Mouse (Mus musculus) brain, adult 2 months (tissue): ENCODE results near the gene Itm2b.

Experiments used
- DNase-seq: peaks from one replicate; pipeline ENCODE4 v3.0.0; 2011; ENCODE audit warnings: low read depth, low spot score

Gene Itm2b

DNA sequence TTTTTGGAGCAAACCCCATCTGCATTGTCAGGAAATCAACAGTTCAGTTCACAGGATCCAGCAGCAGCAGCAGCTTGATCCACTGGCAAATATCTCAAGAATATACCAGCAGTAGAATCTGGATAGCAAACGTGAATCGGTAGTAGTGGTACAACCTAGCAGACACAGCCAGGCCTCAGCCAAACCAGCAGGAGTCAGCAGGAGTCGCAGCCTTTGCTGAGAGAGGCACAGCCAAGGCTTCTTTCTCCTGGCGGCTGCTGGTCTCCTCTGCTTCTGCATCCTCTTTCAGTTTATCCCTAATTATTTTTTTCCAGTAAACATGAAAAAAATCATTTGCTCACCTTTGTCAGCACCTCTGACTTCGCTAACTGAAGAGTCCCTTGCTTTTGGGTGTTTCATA is 10.7 kb upstream of the Itm2b start:
- peak; percentile 36 for DNase-seq

DNA sequence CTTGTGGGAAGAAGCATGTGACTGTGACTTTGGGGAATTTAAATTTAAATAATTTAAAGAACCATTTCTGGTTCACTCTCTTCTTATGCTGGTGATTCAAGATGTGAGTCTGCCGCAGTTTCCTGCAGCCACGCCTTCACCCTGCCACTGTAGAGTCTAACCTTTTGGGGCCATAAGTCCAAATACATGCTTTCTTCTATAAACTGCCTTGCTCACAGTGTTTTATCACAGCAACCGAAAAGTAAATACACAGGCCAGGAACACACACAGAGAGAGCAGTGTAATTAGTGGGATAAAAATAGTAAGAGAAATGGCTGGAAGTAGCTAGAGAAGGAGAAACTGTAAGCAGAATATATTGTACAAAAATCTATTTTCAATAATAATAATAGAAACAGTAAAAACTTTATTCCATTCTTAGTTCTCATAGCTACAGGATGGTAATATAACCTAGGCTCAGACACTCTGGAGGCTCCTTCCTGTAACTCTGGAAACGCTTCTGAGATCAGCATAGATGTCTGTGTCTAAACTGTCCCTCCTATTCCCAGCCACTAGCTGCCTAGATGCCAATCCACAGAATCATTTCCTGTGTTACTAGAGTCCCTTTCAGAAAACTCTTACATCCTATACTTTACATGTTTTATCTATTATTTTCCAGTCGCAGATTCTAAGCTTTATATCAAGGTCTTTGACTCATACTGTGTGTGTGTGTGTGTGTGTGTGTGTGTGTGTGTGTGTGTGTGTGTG is 9.3 kb upstream of the Itm2b start:
- DNase-seq: no peak

DNA sequence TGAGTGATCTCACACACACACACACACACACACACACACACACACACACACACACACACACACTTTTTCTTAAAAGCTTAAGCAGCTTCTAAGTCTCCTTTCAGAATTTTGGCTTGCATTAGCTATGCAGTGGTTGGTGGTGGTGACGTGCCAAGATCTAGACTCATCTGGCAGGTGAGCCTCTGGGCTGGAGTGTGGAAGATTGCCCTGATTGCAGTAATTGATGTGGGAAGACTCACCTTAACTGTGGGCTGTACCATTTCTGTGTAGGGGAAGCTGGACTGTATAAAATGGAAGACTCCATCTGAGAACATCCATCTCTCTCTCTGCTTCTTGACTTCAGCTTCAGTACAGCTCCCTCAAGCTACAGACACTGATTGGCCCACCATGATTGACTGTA is 6.4 kb upstream of the Itm2b start:
- DNase-seq: no peak

DNA sequence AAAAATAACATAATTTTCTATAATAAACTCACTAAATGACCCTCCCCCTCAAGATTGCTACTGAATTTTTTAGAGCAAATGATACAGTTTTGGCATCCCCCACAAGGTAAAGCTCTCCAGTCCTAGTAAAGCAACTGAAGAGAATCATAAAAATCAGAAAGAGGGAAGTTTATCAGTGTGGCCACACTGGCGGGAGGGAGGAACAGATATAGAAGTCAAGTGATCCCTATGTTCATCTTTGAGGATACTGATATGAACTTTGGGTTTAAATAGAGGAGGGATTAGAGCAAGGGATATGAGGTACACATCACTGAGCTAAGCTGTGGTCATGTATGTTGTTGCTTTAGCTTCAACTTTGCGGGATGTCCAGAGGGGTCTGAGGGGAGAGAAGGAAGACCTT is 5.1 kb upstream of the Itm2b start:
- DNase-seq: no peak

DNA sequence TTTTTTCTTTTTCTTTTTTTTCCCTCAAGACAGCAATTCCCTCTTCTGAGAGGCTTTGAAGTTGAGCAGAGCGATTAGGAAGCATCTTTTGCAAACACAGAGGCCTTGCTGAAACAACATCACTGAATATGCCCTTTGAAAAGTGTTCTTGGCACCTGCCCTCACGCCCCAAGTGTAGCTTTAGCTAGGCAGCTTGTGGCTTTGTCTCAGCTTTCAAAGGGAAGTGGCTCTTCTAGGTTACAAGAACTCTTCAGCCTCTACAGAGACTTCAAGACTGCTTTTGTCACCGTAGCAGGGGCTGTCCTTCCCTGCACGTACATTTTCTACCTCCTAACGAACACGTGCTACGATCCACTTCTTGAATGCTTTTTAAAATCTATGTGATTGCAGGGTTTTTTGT is 4.0 kb upstream of the Itm2b start:
- no peak for DNase-seq

DNA sequence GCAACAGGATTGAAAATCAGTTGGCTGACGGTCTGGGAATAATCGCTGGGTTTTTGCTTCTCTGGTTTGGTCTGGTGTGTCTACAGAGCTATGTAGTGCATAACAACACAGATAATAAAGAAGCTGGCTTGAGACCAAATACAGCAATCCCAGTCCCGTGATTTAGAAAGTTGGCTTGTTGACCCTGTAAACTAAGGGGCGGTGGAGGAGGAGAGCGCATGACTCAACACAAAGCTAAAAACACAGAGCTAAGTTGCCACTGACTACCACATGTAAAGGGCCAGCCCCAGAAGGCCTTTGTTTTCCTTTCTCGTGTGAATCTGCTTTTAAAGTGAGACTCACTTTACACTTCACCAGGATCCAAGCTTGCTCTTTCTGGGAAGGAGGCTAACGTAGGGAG is 3.5 kb upstream of the Itm2b start:
- DNase-seq: peak; percentile 41

DNA sequence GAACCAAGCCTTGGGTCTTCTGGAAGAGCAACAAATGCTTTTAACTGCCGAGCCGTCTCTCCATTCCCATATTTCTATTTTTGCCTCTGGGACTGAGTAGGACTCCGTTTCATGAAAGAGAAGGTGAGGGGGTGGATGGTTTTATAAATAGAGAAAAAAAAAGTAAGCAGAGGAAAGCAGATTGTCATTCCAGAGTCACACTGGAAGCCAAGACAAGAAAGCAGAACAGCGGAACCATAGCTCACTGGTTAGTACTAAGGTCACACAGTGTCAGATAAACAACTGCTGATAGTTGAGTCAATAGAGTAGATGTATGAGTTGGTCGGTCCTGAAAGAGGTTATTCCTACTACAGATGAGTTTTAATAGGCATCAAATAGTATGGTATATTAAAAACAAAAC is 1.4 kb upstream of the Itm2b start:
- peak; percentile 74 for DNase-seq

DNA sequence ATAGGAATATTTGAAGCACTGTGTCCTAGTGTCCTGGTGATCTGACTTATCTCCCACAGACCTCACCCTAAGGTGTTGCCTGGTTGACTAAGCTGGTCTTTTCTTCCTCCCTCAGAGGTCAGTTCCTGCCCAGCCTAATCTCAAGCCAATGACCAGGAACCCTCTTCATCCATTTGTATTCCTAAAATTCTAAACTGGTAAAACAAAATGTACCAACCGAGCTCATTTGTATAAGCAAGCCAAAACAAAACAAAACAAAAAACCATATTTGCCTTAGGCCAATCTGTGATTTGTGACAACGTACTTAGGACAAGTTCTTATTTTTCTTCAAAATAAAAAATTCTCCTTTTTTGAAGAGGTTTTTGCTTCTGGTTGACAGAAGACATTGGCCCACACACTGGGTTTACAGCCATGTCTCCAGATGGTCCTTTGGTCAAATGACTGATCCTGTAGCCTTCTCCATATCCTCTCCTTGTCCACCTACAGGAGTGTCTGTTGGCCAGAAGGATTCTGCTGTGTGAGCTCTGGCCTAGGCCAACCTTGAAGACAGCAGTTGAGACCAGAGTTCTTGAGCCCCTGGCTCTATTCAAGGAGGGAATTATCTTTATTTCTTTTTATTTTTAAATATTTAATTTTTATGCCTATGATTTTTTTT is 758 bp upstream of the Itm2b start:
- peak; percentile 86 for DNase-seq

DNA sequence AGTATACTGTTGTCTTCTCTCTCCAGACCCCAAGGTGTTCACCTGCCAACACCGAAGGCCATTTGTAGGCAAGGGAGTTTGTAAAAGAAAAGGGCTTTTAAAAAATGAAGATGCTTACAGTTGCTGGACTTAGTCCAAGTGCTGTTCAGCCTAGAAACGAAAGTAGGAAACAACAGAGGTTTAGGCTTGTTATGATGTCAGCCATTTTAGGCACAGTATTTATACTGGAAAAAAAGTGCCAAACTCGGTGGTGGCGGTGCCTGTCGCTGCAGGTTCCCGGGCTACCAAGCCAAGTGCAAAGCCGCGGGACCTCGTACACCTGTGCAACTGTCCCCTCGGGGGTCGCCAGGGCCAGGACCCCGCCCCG is 560 bp downstream of the Itm2b start:
- peak; percentile 83 for DNase-seq

DNA sequence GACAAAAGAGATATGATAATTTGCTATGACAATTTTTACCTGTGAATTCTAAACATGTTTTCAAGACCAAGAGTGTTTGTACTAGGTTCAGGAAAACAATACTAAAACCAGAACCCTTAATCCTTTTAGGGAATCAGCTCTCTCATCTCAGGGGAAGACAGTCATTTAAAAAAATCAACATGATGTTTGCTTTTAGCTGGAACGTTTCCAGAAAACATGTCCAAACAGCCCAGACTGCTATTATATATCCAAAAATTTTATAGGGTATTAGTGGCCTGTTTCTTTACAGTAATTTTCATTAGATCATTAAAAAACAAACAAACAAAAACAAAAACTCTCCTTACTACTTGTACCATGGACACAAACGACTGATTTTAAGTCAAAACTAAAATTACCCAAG is 1.3 kb downstream of the Itm2b start:
- no peak for DNase-seq

DNA sequence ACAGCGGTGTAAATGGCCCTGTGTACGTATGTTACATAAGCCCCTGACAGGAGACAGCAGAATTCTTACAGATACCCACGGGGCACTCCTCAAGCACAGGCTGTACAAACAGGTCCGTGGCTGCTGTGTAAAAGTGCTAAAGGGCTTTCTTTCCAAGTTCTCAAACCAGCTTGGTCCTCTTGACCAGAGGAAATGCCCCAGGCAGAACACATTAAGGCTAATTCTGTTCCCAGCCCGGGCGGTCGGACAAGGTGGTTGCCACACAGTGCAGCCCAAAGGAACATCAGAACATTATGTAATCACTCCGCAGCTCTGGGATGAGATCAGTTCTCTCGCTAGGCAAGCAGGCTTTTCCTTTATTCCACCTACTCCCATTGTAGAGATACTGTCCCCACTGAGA is 2.4 kb downstream of the Itm2b start:
- DNase-seq: peak; percentile 95

DNA sequence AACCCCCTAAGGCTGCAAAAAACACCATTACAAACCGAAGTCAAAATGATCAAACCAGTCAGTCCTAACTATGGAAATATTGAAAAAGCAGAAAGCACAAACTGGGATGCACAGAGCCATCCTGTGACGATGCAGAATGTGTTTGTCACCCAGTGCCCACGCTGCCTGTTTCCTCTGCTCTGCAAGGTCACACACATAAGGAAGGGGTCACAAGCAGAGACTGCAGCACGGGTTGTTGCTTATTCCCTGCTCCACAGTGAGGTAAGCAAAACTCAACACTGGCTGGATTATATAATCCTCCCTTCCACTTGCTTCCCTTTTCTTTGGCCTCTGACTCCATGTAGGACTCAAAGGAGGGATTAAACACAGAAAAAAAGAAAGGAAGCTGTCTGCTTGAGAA is 3.5 kb downstream of the Itm2b start:
- DNase-seq: peak; percentile 63

DNA sequence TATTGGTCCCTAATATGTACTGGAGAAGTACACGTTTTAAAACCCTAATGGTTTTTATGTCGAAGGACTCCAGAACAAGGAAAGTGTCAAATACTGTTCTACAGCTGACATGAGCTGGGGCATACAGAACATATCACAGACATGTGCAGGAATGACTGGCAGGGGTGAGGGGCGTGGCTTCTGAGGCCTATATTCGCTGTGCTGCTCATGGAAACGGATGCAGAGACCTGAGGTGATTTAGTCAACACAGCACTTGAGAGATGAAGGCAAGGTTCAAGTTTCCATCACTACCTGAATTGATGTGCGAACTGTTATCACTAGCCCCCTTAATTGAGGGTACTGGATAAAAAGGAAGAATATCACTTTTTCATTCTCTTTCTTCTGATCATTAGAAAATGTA is 7.3 kb downstream of the Itm2b start:
- no peak for DNase-seq

DNA sequence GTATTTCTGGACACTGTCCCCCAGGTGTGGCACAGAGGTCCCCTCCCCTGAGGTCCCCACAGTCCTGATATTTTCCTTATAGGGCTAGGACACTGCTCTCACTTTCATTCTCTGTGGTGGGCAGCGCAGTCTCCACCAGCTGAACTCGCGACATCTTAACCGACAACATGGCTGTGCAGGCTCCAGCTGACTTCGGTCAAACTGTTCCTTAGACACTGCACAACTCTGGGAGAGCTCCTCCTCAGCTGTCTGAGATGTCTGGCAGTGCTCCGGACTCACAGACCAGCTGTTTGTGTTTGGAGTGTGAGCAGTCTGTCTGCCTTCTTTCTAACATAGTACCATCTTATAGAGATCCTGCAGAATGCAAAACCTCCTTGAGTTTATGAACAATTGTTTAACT is 8.2 kb downstream of the Itm2b start:
- no peak for DNase-seq

DNA sequence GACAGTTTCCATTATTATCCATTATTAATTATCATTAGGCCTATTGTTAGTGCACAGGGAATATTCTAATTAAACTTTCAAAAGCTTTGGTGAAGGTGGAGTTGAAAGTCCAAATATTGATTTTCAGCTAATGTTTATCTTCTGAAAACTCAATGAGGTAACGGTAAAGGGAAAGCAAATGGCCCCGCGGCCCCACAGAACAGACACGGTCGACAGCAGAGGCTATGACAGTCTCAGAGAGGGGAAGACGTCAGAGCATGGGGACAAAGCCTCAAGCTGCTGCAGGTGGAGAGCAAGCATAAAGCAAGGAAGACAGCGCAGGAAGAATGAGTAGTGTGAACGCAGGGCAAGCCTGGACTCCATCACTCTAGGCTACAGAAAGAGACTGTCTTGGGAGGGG is 9.2 kb downstream of the Itm2b start:
- DNase-seq: peak; percentile 35

DNA sequence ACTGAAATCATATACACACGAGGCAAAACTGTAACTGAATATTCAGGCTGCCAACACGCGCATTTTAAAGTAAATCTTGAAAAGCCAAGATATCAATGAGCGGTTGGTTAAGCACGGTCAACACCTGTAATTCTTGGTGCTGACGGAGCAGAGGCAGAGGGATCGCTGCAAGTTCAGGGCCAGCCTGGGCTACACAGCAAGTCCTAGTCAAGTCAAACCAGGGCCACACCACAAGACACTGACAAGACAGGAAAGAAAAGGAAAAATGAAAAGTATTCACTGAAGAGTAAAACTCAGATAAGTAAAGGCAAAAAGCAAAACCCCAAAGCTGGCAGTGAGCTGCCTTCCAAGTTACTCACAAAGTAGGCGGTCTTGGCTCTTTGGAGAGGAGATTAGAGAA is 9.6 kb downstream of the Itm2b start:
- peak; percentile 40 for DNase-seq

DNA sequence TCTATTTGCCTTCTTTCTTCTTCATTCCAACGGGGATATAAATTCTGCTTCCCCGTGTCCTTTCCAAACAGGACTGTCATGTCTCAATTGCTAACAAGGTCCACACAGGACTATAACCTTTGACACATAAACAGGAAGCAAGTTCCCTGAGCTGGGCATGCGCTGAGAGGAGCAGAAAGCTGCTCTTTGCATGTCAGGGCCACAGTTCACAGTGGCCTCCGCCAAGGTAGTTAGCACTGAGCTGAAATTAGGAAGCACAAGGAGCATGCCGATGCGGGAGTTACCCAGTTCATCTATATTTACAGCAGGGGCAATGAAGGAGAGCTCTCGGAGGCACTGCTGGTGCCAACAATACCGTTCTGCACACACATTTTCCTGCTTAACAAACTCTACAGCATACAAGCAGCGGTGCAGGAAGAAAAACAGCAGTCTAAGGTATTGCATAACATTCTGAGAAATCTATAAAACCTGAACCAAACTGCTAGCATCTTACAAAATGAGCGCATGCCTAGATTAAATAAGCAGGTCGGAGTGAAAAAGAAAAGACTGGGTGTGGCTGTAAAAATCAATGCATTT is 10.7 kb downstream of the Itm2b start:
- peak; percentile 59 for DNase-seq

DNA sequence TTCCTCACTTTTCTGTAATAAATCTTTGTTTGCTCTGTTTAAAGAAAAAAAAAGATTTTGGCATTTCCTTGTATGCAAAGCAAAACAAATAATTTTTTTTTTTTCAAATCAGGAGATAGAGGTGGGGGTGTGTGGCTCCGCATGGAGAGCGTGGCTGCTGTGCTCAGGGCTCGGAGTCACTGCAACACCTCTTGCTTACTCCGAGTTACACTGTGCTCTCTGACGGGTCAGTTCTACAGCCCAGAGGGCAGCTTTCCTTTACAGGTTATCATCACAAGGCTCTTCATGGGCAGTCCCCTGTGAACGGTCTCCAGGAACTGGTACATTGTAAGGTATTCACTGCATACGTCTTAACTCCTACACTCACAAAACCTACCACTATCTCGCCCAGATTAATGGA is 11.5 kb downstream of the Itm2b start:
- DNase-seq: peak; percentile 29

DNA sequence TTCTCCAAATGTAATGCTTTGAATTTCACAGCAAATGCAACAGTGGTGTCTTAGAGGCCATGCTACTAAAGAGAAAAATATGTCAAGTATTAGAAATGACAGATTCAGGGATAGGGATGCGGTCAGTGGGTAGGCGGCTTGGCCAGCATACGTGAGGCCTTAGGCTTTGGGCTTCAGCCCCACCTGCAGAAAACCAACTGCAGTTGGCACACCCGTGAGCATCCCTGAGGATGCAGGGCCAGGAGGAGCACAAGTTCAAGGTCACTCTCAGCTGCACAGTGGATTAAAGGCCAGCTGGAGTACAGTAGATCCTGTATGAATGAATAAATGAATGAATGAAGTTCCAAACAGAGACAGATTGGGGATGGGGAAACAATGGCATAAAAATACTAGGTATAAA is 12.1 kb downstream of the Itm2b start:
- DNase-seq: peak; percentile 22

DNA sequence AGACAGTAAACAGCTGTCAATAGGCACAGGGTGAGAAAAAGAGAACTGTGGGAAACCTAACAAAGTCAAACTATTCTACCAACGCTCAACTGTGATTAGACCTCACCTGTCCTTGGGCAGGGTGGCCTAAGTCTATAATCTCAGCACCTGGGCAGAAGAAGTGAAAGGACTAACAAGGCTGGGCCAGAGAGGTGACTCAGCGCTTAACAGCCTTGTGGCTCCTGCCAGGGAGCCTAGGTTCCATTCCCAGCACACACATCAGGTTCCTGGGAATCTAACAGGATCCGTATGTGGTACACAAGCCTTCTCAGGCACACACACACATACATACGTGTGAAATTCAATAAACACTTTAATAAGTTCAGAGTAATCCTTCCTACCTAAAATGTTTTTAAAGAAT is 13.5 kb downstream of the Itm2b start:
- DNase-seq: peak; percentile 34

DNA sequence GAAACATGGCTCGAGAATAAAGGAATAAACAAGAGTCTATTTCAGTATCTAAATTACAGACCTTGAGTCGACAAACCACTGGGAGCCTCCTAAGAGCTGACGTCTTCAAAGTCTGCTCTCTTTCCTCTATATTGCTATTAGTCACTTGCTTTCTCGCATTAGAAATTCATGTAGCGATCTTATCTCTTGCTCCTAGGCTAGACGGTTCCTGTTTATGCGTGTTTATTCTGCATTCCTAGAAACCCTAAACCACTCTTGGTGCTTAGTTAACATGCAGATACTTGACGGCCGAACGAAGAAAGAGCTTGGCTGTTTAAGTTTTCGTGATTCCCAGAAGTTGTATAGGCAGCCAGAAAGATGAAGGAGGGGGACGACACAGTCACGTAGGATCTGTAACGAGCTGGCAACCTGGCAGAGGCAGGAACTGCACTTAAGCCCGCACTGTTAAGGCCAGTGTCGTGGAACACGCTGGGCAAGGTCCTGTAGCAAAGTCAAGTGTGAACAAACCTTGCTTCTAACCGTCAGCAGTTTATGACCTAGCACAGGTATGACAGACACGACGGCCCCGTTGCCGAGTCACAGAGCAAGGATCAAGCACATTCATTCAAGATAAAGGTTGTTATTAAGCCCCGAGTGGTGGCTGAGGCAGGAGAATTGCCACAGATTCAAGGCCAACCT is 14.3 kb downstream of the Itm2b start:
- DNase-seq: peak; percentile 54

DNA sequence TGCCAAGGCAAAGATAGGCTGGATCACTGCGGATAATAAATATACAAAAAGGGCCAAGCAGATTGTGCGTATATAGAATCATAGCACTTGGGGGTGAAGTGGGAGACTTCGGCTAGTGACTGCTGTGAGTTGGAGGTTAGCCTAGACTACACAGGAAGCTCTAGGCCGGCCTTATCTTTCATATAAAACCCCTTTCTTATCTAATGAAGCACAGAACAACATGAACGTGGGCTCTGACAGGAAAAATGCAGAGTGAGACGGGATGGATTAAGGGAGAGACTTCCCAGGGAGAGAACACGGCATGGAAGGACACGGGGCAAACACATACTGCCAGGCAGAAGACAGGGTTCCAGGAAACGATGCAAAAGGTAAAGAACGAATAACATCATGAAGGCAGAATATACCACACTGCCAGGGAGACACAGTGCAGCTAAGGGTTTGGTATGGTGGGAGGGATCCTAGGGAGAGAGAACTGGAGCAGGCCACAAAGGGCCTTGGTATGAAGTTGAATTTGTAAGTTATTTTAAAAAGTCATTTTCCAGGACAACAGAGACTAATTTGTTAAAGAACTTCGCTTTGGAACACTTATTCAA is 14.9 kb downstream of the Itm2b start:
- DNase-seq: peak; percentile 32
